Mouse (Mus musculus): ENCODE results near the gene Lcp2. TPM values are rescaled to one million over a fixed set of nuclear protein-coding genes. Genes with fewer than 3 reads are reported as not detected.

Lcp2 gene
- polyA plus RNA-seq, 1 experiment from 2014 or later: 2.3 TPM

- peak; percentile 55 for ATAC-seq (replicated peaks; ENCODE audit: insufficient number of reproducible peaks, insufficient read depth, low FRiP score, low read depth)
- Histone ChIP-seq H3K27ac (no peak overlapping the region; the same call in 1 of the 2 replicates), H3K4me1 (replicated peaks) (no peaks in the 10 kb centered on the region), H3K36me3 (no peaks in the 10 kb centered on the region), H3K4me2 (no peak overlapping the region), H3K27me3 (no peaks in the 10 kb centered on the region), H3K4me3 (no peak overlapping the region), H3K9ac (no peak overlapping the region), H3K9me3 (replicated peaks) (no peaks in the 10 kb centered on the region)
- WGBS: 41% methylated on average over 5 of the region's 5 CpGs
Observed at GRCm38 (mm10) chr11:34063702-34064485, 17.2 kb downstream of the Lcp2 start.

- Histone ChIP-seq H3K27me3 (no peaks in the 10 kb centered on the region), H3K36me3 (no peaks in the 10 kb centered on the region), H3K4me2 (no peak overlapping the region), H3K4me1 (replicated peaks) (0 out of 2 replicates have a peak, but pooled peaks cover 2% of the 10 kb centered on the region), H3K9ac (no peak overlapping the region), H3K4me3 (no peak overlapping the region), H3K27ac (no peak overlapping the region), H3K9me3 (replicated peaks) (no peaks in the 10 kb centered on the region)
- no peak for ATAC-seq (replicated peaks; ENCODE audit: insufficient number of reproducible peaks, insufficient read depth, low FRiP score, low read depth)
Observed at GRCm38 (mm10) chr11:34070596-34070995, 23.9 kb downstream of the Lcp2 start.

- H3K36me3 ChIP-seq: no peaks in the 10 kb centered on the region
- H3K4me2 ChIP-seq: no peak overlapping the region
- no peak overlapping the region for H3K27ac ChIP-seq
- 0 out of 2 replicates have a peak, but pooled peaks cover 2% of the 10 kb centered on the region for H3K4me1 ChIP-seq (replicated peaks)
- no peaks in the 10 kb centered on the region for H3K27me3 ChIP-seq
- ATAC-seq (replicated peaks; ENCODE audit: insufficient number of reproducible peaks, insufficient read depth, low FRiP score, low read depth): no peak
- no peak overlapping the region for H3K9ac ChIP-seq
- H3K4me3 ChIP-seq: no peak overlapping the region
- WGBS: 57% methylated on average over 4 of the region's 4 CpGs
- H3K9me3 ChIP-seq (replicated peaks): no peaks in the 10 kb centered on the region
Observed at GRCm38 (mm10) chr11:34072309-34072708, 25.6 kb downstream of the Lcp2 start.

GRCm38 (mm10) chr11:34073776-34074175, 27.1 kb downstream of the Lcp2 start:
- Histone ChIP-seq H3K4me2 (no peak overlapping the region), H3K9ac (no peak overlapping the region), H3K27me3 (no peaks in the 10 kb centered on the region), H3K9me3 (replicated peaks) (no peaks in the 10 kb centered on the region), H3K27ac (no peak overlapping the region), H3K4me1 (replicated peaks) (0 out of 2 replicates have a peak, but pooled peaks cover 2% of the 10 kb centered on the region), H3K36me3 (no peaks in the 10 kb centered on the region), H3K4me3 (no peak overlapping the region)
- 11% methylated on average over 15 of the region's 15 CpGs for WGBS
- ATAC-seq (replicated peaks; ENCODE audit: insufficient number of reproducible peaks, insufficient read depth, low FRiP score, low read depth): no peak

GRCm38 (mm10) chr11:34077870-34078269, 31.1 kb downstream of the Lcp2 start:
- H3K4me3 ChIP-seq: no peak overlapping the region
- WGBS: 69% methylated on average over 2 of the region's 2 CpGs
- H3K9me3 ChIP-seq (replicated peaks): no peaks in the 10 kb centered on the region

GRCm38 (mm10) chr11:34078581-34078980, 31.9 kb downstream of the Lcp2 start:
- H3K9me3 ChIP-seq (replicated peaks): no peaks in the 10 kb centered on the region
- H3K9ac ChIP-seq: no peak overlapping the region
- no peak overlapping the region for H3K4me2 ChIP-seq
- H3K4me3 ChIP-seq: no peak overlapping the region
- H3K27me3 ChIP-seq: no peaks in the 10 kb centered on the region
- no peak for ATAC-seq (replicated peaks; ENCODE audit: insufficient number of reproducible peaks, insufficient read depth, low FRiP score, low read depth)
- H3K36me3 ChIP-seq: no peaks in the 10 kb centered on the region
- no peaks in the 10 kb centered on the region for H3K4me1 ChIP-seq (replicated peaks)
- H3K27ac ChIP-seq: no peak overlapping the region
- 75% methylated on average over 7 of the region's 7 CpGs for WGBS

More at GRCm38 (mm10) chr11:34077870-34078269, 31.1 kb downstream of the Lcp2 start:
- Histone ChIP-seq H3K4me1 (replicated peaks) (no peaks in the 10 kb centered on the region), H3K4me2 (no peak overlapping the region), H3K9ac (no peak overlapping the region), H3K27ac (no peak overlapping the region), H3K27me3 (no peaks in the 10 kb centered on the region), H3K36me3 (no peaks in the 10 kb centered on the region)
- ATAC-seq (replicated peaks; ENCODE audit: insufficient number of reproducible peaks, insufficient read depth, low FRiP score, low read depth): no peak

GRCm38 (mm10) chr11:34079542-34080464, 33.1 kb downstream of the Lcp2 start:
- Histone ChIP-seq H3K27ac (no peak overlapping the region), H3K4me2 (no peak overlapping the region), H3K4me3 (no peak overlapping the region), H3K9me3 (replicated peaks) (no peaks in the 10 kb centered on the region), H3K9ac (no peak overlapping the region), H3K27me3 (no peaks in the 10 kb centered on the region), H3K36me3 (no peaks in the 10 kb centered on the region), H3K4me1 (replicated peaks) (no peaks in the 10 kb centered on the region)
- WGBS: 60% methylated on average over 6 of the region's 6 CpGs
- ATAC-seq (replicated peaks; ENCODE audit: insufficient number of reproducible peaks, insufficient read depth, low FRiP score, low read depth): no peak

- ATAC-seq (replicated peaks; ENCODE audit: insufficient number of reproducible peaks, insufficient read depth, low FRiP score, low read depth): no peak
- Histone ChIP-seq H3K9ac (no peak overlapping the region), H3K4me3 (no peak overlapping the region), H3K36me3 (no peaks in the 10 kb centered on the region), H3K4me1 (replicated peaks) (no peaks in the 10 kb centered on the region), H3K4me2 (no peak overlapping the region), H3K27ac (no peak overlapping the region), H3K27me3 (no peaks in the 10 kb centered on the region), H3K9me3 (replicated peaks) (no peaks in the 10 kb centered on the region)
- 43% methylated on average over 7 of the region's 7 CpGs for WGBS
Observed at GRCm38 (mm10) chr11:34083795-34084194, 37.1 kb downstream of the Lcp2 start.

- WGBS: 44% methylated on average over 2 of the region's 2 CpGs
- ATAC-seq (replicated peaks; ENCODE audit: insufficient number of reproducible peaks, insufficient read depth, low FRiP score, low read depth): no peak
- no peaks in the 10 kb centered on the region for H3K36me3 ChIP-seq
- H3K9ac ChIP-seq: no peak overlapping the region
- no peaks in the 10 kb centered on the region for H3K9me3 ChIP-seq (replicated peaks)
- H3K27me3 ChIP-seq: no peaks in the 10 kb centered on the region
- no peak overlapping the region for H3K4me2 ChIP-seq
- H3K27ac ChIP-seq: no peak overlapping the region
- H3K4me3 ChIP-seq: no peak overlapping the region
- H3K4me1 ChIP-seq (replicated peaks): no peaks in the 10 kb centered on the region
Observed at GRCm38 (mm10) chr11:34084639-34085038, 37.9 kb downstream of the Lcp2 start.

GRCm38 (mm10) chr11:34086164-34086751, 39.5 kb downstream of the Lcp2 start:
- H3K9me3 ChIP-seq (replicated peaks): no peaks in the 10 kb centered on the region
- no peak for ATAC-seq (replicated peaks; ENCODE audit: insufficient number of reproducible peaks, insufficient read depth, low FRiP score, low read depth)
- H3K4me3 ChIP-seq: no peak overlapping the region
- H3K36me3 ChIP-seq: no peaks in the 10 kb centered on the region
- H3K27ac ChIP-seq: no peak overlapping the region
- no peak overlapping the region for H3K9ac ChIP-seq
- no peaks in the 10 kb centered on the region for H3K4me1 ChIP-seq (replicated peaks)
- no peaks in the 10 kb centered on the region for H3K27me3 ChIP-seq
- H3K4me2 ChIP-seq: no peak overlapping the region
- WGBS: 65% methylated on average over 8 of the region's 8 CpGs

GRCm38 (mm10) chr11:34087064-34087463, 40.3 kb downstream of the Lcp2 start:
- no peak overlapping the region for H3K27ac ChIP-seq
- no peak overlapping the region for H3K9ac ChIP-seq
- no peaks in the 10 kb centered on the region for H3K4me1 ChIP-seq (replicated peaks)
- H3K9me3 ChIP-seq (replicated peaks): no peaks in the 10 kb centered on the region
- H3K4me2 ChIP-seq: no peak overlapping the region
- no peak overlapping the region for H3K4me3 ChIP-seq
- ATAC-seq (replicated peaks; ENCODE audit: insufficient number of reproducible peaks, insufficient read depth, low FRiP score, low read depth): no peak
- 57% methylated on average over 3 of the region's 3 CpGs for WGBS
- H3K27me3 ChIP-seq: no peaks in the 10 kb centered on the region
- H3K36me3 ChIP-seq: no peaks in the 10 kb centered on the region

All from heart, embryonic 15.5 days (tissue).